Mouse (Mus musculus) cerebellum, adult 2 months (tissue): ENCODE measurements at regions not wholly inside any gene's neighbourhood (a gene's known extent, or its start where the extent isn't known, plus 50 kb on each side); places are given as distances from the start of the nearest gene placed in this dataset.

Experiments
- CTCF ChIP-seq: fragments of 200-500 bp; IDR thresholded peaks from 2 replicates; pipeline ENCODE4 v1.5.1; 2011; ENCODE audit warnings: low read depth, mild to moderate bottlenecking, control low read depth, low read length, moderate library complexity, borderline replicate concordance; ENCODE audit not compliant: insufficient read depth
- POLR2A ChIP-seq: fragments of 200-500 bp; IDR thresholded peaks from 2 replicates; pipeline ENCODE4 v1.6.1; 2011; ENCODE audit warnings: low read length, control low read depth, borderline replicate concordance; ENCODE audit not compliant: insufficient read depth

GRCm38 (mm10) chr15:84609825-84610442, 52.3 kb upstream of the Rtl6 start:
- TF ChIP-seq CTCF (no peak), POLR2A (no peak)
